Mouse (Mus musculus) cerebral cortex, adult 2 months (tissue): ENCODE data around the gene T2.

Experiments used
- WGBS: fragments of 180-500 bp; shearing (Covaris S2); methylation state at CpG from one replicate; pipeline ENCODE4 v1.1.7; 2018; 5-methylcytosine and 5-hydroxymethylcytosine counted together

T2 gene

DNA sequence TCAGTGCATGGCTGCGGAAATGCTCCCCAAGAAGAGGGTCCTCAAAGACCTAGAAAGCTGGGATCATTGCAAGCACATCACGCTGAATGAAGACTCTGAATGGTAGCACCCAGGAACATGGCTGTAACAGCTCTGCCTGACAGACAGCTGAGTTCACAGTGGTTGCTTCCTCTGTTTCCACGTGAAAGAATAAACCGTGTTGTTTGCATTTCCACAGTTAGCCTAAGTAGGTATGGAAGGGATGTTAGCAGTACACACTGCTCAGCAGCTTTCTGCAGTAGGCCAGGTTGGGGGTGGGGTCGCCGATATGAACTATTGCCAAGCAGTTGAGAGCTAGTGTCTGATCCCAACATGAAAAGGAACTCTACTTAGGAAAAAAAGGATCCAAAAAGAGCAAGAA lies at the start of gene T2:
TSS of gene T2 (plus strand) at position 301 of the 400 bp plus-strand sequence.
- WGBS: 88% methylated on average over 6 of the region's 6 CpGs

DNA sequence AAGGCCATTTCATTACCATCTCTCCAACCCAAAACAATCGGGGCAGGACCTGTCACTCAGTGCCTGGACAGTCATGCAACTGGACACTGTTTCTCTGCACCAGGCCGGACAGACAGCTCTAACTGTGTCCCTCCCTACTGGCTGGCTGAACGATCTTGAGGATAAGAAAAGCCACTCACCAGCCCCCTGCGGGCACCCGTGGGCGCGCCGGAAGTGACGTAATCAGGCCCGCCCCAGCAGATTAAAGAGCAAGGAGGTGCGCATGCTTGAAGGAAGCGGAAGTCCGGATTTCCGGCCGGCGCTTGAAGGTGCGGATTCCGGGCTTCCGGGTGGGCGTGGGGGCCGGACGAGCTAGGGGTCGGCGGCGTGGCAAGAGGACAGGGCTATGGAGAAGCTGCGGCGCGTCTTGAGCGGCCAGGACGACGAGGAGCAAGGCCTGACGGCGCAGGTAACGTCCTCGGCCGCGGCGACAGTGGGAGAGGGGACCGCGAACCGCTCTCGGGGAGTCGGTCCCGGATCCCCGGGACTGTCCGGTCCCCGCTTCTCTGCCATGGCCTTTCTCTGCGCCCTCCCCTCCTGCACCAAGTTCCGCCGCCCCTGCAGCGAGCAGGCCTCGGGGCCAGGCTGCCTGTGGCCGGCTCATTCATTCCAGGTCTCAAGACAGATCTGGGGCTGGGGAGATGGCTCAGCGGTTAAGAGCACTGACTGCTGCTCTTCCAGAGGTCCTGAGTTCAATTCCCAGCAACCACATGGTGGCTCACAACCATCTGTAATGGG lies 44.8 kb upstream of the T2 start, which contains the start of gene Sft2d1:
TSS of gene Sft2d1 (plus strand) at position 265 of the 777 bp plus-strand sequence.
- under 1% methylated on average over 49 of the region's 54 CpGs for WGBS

DNA sequence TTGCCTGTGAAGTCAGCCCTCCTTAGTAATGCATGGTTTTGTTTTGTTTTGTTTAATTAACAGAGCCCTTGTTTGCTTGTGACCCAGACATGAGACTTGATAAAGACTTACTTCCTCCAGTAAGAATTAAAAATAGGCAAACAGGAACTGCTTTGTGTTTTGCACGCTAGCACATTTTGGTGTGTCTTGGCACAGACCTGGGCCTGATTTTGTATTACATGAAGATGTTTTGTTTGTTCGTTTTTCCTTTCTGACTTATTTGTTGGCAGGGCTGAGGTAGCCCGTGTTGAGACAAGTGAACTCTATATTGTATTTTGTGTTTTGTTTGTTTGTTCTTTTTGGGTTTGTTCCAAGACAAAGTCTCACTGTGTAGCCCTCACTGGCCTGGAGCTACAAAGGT lies 44.0 kb upstream of the T2 start:
- 27% methylated on average over 3 of the region's 3 CpGs for WGBS

DNA sequence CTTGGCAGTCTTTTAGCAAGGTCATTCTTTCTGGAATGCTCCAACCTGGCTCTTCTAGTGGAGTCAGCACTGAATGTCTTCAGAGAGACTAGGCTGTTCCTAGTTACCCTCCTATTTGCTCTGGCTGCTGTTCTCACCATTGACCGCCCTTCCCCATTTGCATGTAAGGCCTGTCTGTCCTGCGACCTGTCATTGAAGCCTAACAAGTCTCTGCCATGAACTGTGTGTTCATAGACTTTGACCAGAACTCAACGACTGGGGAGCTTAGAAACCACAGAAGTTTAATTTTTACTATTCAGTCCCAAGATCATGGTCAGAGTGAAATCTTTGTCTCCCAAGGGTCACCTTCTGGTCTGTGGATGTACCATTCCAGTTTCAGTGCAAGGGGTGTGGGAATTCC lies 41.8 kb upstream of the T2 start:
- WGBS: 83% methylated on average over 3 of the region's 3 CpGs

DNA sequence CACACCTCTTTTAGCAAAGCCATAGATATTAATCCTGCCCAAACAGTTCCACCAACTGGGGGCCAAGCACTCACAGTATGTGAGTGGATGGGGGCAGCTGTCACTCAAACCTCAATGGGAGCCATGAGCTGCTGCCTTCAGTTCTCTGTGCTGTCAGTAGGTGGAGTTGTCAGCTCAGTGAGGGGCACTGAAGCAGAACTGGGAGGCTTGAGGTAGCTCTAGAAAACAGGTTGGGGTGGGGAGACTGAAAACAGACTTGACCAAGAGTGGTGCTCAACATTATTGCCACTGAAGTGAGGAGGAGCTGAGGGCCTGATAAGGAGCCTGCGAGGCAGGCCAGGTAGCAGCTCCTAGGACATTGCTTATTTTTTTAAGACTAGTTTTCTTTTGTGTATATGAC lies 39.5 kb upstream of the T2 start:
- 95% methylated on average over 1 of the region's 1 CpGs for WGBS

DNA sequence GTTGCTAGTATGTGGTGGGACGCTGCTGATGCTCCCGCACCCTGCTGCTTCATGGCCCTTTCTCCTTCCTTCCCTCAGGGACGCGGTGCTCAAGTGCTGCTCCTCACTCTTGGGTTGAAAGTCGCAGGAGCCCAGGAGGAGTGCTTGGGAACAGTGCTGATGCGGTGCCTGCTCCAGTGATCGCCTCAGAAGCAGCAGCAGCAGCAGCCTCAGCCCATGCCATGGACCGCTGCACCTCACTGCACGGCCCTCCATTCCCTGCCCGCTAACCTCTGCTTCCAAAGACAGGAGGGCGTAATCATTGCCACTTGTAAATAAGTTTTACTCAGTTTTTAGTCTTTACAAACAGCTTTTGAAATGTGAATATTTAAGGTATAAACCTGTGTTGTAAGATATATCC lies 28.9 kb upstream of the T2 start:
- 92% methylated on average over 10 of the region's 11 CpGs for WGBS

DNA sequence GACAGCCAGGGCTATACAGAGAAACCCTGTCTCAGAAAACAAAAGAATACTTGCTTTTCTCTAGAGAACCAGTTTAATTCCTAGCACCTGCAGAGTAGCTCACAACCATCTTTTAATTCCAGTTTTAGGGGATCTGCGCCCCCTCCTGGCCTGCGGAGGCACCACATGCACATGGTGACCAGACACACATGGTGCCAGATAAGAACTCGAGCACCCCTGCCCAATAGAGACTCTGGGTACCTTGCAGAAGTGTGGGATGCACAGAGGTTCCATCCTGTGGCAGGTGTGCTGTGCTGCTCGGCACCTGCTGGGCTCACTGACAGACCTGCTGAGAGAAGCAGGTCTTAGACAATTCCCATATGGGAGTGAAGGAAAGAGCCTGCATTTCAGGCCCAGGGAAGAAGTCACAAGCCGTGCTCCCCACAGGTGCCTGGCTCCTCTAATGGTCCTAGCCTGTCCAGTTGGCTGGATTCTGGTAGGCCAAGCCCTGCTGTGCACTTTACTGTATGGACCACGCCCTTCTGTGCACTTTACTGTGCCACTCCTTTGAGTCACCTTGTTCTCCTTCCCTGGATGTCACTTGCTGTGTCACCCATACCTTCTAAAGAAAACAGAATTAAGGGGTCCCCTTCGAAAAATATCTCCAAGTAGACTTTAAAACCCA lies 27.1 kb upstream of the T2 start:
- 80% methylated on average over 7 of the region's 7 CpGs for WGBS

DNA sequence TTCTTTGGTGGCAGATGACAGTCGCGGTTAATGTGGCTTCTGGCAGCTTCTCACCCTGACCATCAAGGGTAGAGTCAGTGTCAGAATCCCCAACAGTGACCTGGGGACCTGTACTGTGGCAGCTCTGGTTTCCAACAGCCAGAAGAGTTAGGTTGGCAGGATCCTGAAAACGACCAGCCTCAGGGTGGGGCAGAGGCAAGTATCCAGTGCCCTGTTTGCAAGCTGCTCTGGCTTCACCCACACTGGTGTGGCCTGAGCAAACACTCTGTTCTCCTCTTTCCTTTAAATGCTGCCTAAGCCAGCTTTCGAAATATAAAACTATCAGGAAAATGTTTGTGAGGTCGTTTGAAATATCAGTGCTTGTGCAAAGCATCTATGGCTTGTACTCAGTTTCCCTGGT lies 25.2 kb upstream of the T2 start:
- WGBS: 79% methylated on average over 5 of the region's 5 CpGs

DNA sequence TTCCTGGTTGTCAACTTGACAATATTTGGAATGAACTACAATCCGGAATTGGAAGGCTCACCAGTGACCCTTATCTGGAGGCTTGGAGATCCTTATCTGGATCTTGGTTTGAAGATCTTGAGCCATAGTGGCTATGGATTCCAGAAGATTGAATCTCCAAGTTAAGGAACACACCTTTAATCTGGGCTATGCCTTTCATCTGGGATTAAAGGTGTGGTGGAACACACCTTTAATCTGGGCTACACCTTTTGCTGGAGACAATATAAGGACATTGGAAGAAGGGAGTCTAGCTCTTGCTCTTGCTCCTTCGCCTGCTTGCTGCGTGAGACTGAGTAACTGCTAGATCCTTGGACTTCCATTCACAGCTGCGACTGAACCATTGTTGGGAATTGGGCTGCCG lies 18.6 kb upstream of the T2 start, which contains the start of gene Prr18:
TSS of gene Prr18 (plus strand) at position 301 of the 400 bp plus-strand sequence.
- 94% methylated on average over 1 of the region's 5 CpGs for WGBS

DNA sequence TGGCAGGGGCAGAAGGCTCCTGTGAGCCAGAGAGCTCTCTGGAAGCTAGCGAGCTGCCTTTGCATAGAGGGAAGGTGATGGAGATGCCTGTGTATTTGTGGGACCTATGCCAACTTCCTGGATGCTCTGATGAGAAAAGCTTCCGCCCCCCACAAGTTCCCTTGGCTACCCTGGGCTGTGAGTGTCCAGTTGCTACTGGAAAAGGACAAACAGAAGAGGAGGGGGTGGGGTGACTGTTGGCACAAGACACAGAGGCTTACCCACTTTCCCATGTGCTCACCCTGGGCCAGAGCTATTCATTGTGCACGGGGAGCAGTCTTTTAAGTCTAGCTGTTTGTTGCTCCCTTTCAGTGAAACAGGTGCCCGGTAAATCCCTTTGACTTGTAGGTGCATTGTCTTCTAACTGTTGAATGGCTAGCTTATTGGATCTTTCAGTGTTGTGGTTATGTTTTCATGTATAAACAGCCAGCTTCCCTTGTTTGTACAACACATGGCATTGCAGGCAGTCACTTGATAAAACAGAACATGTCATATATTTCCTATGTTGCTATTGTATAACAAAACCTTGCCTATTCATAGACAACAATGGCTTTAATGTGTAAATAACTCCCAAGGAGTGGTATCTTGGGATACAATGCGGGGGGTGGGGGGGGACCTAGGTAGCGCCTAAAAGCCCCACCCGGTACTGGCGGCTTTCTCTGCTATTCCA lies 16.0 kb upstream of the T2 start:
- WGBS: 12% methylated on average over 8 of the region's 8 CpGs

DNA sequence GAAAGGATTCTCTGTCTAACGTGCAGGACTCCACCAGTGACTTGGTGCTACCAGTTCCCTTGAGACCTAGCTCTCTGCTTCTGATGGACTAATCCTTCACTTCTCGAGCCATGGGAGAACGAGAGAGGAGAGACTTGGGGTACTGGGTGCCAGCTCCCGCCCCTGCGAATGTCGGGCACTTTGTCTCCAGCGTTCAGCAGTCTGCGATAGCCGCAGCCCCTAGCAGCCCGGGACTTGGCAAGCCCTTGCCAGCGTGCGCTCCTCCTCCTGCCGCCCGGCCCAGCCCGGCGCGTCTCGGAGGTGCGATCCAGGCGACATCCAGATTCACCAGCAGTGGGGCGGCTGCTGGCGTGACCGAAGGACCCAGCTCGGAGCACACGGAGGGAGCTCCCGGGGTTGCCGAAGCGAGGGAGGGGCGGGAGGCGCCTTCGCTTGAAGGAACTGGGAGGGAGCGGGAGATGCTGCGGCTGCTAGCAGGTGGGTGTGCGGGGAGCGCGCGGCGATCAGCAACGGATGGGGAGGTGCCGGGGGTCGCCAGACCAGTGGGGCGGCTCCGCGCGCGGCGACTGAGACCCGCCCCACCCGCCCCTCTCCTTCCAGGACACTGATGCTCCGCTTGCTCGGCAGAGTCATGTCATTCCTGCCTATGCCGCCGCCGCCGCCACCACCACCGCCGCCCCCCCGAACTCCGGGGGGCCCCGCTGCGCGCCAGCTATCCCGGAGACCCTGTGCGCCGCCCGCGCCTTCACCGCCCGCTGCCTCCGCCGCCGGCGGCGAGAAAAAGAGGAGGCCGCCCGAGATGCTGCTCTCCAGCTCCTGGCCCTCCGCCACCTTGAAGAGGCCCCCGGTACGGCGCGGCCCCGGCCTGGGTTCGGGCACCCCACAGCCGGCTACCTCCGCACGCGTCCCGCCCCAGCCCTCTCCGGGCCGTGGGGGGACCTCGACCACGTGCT lies 15.1 kb upstream of the T2 start:
- under 1% methylated on average over 70 of the region's 92 CpGs for WGBS

DNA sequence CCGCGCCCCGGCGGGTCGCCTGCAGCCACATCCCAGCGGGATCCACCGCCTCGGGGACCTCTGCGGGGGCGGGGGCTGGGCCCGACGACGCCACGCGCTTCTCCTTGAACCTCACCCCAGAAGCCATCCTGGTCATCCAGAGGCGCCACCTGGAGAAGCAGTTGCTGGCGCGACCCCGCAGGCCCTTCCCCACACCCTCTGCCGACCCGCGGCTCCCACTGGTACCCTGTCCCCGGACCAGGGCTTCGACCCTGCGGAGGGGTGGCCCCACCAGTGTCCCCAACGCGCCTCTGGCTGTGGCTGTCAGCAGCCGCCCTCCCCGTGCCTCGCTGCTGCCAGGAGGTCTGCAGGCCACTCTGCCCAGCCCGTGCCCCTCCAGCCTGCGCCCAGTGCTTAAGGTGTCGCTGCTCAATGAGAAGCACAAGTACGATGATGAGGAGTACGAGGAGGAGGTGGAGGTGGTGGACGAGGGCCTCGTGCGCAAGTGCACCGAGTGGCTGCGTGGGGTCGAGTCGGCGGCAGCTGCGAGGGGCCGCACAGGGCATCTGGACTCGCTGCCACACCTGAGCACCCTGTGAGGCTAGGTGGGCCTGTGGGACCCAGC lies 14.3 kb upstream of the T2 start:
- 15% methylated on average over 46 of the region's 46 CpGs for WGBS

DNA sequence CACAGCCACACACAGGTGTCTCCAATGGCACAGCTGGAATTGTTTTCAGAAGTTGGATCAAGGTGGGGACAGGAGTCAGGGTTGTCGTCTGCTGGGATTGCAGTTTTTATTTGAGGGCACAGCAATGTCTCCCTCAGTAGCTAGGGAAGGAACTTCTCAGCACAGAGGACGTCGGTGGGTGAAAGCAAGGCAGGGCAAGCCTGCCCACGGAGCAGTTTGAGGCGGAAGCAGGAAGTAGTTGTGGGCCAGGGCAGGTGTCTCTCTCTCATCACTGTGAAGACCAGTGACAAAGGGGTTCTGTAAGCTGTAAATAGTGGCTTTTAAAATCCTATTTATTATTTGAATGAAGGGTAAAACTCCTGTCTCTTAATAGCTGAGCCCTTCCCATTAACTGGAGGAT lies 13.1 kb upstream of the T2 start:
- WGBS: 38% methylated on average over 5 of the region's 5 CpGs

DNA sequence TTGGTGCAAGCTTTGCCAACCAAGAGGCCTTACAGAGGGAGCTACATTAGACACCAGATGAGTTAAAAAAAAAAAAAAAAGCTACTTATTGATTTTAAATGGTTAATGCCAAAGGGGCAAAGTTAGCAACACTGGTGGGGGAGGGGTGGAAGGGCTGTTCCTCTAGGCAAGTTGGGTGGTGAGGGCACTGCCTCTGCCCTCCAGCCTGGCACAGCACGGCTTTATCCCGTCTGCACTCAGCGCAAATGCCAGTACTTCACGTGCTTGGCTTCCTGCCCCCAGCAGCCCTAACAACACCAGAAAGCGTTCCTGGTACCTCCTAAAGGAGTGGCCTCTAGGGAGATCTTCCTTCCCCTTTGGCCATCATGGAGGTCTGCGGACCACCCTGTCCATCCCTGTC lies 12.4 kb upstream of the T2 start:
- WGBS: 79% methylated on average over 6 of the region's 6 CpGs

DNA sequence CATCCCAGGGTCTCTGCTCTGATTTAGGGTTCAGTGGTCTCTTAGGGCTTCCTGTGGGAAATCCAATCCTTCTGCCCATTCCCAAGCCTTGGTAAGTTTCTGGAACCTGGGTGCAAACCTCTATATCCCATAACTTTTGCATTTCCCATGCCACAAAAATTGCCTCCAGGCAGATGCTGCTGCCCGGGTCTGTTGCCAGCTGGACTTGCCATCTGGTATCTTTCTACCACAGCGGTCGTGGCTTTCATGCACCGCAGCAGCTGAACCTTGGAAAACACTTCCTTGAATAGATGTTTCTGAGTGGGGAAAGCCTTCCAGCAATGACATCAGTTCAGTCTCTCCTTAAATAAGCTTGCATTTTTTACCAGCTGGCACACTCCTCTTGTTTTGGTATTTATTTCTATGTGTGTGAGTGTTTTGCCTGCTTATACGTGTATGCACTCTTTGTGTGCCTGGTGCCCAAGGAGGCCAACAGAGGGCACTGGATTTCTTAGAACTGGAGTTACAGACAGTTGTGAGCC lies 8.0 kb upstream of the T2 start:
- WGBS: 28% methylated on average over 5 of the region's 5 CpGs

DNA sequence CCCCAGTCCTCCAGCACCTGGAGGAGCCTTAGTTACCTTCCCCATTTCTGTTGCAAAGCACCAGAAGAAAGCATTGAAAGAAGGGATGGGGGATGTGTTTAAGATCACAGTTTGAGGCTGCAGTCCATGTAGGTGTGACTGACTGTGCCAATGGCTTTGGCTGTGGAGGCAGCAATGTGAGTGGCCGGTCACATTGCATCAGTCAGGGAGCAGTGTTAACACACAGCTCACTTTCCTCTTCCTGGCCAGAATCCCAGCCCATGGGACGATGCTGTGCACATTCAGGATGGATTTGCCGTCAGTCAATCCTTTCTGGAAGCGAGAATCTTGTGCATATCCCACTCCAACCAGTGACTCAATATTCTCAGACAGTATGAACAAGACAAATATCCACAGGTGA lies 6.9 kb upstream of the T2 start:
- WGBS: 76% methylated on average over 4 of the region's 4 CpGs

DNA sequence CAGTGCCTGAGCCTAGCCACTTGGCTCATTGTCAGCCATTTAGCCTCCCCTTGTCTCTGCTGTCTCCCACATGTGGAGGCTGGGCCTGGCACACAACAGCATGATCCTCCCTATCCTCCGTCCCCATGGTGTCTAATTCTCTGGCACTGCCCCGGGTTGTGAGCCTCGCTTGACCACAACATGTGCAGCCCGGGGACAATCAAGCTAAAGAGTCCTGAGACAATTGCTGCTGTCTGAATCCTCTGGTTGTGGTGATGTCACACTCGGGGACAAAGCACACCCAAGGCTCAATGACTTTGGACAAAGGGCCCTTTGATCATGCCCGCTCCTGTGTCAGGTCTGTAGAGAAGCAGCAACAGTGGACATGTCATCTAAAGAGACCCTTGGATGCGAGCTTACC lies 4.7 kb upstream of the T2 start:
- 63% methylated on average over 7 of the region's 7 CpGs for WGBS

DNA sequence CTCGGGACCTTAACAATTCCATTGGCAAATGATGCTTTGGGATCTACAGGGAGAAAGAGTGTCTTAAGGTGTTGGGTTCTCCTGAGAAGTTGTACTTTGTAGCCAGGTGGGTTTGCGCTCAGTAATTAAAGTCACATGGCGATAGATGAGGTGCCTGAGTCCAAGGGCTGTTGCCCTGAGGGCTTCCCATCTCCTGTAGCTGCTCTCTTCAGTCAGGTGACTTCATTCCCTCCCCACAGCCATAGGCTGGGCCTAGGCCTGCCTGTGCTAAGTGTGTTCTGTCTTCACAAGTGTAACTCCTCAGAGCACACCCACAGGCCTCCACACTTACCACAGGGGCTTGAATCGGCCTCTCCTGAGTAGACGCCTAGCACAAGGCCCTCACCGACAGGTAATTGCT lies 1.7 kb downstream of the T2 start:
- WGBS: 91% methylated on average over 6 of the region's 6 CpGs

DNA sequence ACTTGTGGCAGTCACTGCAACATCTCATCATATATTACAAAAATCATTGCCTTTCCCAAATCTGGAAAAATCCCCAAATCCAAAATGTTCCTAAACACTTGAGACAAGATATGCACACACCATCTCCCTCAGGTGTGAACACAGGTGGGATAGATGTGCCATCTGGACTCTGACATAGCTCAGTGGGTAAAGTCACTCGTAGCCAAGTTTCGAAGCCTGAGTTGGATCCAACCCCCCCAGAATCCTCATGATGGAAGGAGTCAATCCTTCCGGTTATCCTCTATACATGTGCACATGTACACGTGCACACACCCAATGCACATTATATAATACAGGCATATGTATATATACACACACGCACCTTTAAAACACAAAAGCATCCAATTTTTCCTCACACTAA lies 5.1 kb downstream of the T2 start:
- 83% methylated on average over 5 of the region's 5 CpGs for WGBS

DNA sequence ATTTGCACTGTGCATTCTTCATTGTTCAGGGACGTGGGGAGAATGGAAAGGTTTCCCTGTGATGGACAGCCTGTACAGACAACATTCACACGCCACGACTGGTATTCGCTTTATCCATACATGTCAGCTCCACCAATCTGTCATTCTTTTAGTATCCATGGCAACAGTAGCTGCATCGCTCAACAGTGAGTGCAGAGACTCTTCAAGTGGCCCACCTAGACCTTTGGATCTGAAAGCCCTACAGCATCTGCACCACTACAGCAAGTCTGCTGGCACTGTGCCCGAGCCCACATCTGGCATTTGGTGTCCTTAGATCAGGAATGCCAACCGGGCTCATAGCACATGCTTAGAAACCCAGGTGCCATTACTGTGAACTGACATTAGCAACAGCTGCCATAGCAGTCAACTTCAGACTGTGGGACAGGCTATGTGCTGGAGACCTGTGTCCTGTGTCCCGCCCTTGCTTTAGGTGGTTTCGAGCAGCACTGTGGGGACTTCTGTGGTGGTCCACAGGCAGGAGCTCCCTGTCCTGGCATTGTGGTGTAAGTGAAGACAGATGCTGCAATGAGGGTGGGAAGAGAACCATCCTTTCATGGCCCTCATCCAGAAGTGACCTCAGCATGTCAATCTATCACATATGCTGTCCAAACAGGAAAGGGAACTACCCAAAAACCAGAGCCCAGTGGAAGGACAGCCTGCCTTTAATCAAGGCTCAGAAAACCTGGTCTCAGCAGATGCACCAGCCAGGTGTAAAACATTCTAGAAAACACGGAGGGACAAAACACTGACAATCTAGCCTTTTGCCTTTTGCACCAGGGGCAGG lies 5.7 kb downstream of the T2 start:
- 72% methylated on average over 10 of the region's 10 CpGs for WGBS
